29 mouse cellular contexts compared by ENCODE assay signal in genomic region chr5:73112331-73112730, GRCm38 (mm10).
"Had no signal": no experiment of that assay in that cellular context is flagged by ENCODE, and none has a peak within 500 bp of the region (broad histone marks: within the 10 kb centered on the region; RNA-seq: fewer than 3 reads in every experiment).

No protein-coding gene starts in this region.

- H3K27me3 ChIP-seq: heart, embryonic 13.5 days; heart, embryonic 15.5 days; hindbrain, embryonic 12.5 days; hindbrain, embryonic 15.5 days; intestine, embryonic 15.5 days; kidney, embryonic 15.5 days; limb, embryonic 13.5 days; limb, embryonic 15.5 days; liver, embryonic 12.5 days had no signal

- H3K27ac ChIP-seq: gastrocnemius, adult 2 months; heart, adult 2 months; heart, embryonic 13.5 days; heart, embryonic 15.5 days; hindbrain, embryonic 10.5 days; hindbrain, embryonic 12.5 days; hindbrain, embryonic 15.5 days; intestine, embryonic 15.5 days; kidney, embryonic 15.5 days; kidney, postnatal 0 days; limb, embryonic 13.5 days; limb, embryonic 15.5 days; liver, embryonic 12.5 days; liver, embryonic 14.5 days had no signal

- H3K9me3 ChIP-seq: heart, embryonic 13.5 days; heart, embryonic 15.5 days; hindbrain, embryonic 10.5 days; hindbrain, embryonic 12.5 days; hindbrain, embryonic 15.5 days; intestine, embryonic 15.5 days; kidney, embryonic 15.5 days; limb, embryonic 13.5 days; limb, embryonic 15.5 days; liver, embryonic 12.5 days had no signal

- DNase-seq: gastrocnemius, adult 2 months; gastrocnemius, postnatal 10 days; gastrocnemius, postnatal 25 days; heart, adult 2 months; heart, postnatal 14 days; heart, postnatal 4 days; kidney, adult 18-20 months; kidney, adult 8-10 months; kidney, postnatal 14 days; kidney, postnatal 36 days; layer of hippocampus, adult 9-11 months; layer of hippocampus, postnatal 36 days; left cerebral cortex, postnatal 4 days; lung, adult 18-20 months had no signal

- ATAC-seq: inflammation-experienced regulatory T-cells, adult 6 months; intestine, embryonic 15.5 days; intestine, postnatal 0 days; liver, embryonic 12.5 days had no signal

- H3K4me3 ChIP-seq: gastrocnemius, adult 2 months; heart, adult 2 months; heart, embryonic 13.5 days; heart, embryonic 15.5 days; hindbrain, embryonic 10.5 days; hindbrain, embryonic 12.5 days; hindbrain, embryonic 15.5 days; intestine, embryonic 15.5 days; kidney, embryonic 15.5 days; limb, embryonic 13.5 days; limb, embryonic 15.5 days; liver, embryonic 12.5 days had no signal

- H3K4me2 ChIP-seq: heart, embryonic 11.5 days; heart, embryonic 13.5 days; heart, embryonic 15.5 days; hindbrain, embryonic 12.5 days; hindbrain, embryonic 15.5 days; intestine, embryonic 15.5 days; kidney, embryonic 15.5 days; limb, embryonic 13.5 days; limb, embryonic 15.5 days; liver, embryonic 12.5 days had no signal

- H3K9ac ChIP-seq: heart, embryonic 13.5 days; heart, embryonic 15.5 days; hindbrain, embryonic 12.5 days; hindbrain, embryonic 15.5 days; intestine, embryonic 15.5 days; kidney, embryonic 15.5 days; limb, embryonic 13.5 days; limb, embryonic 15.5 days; liver, embryonic 12.5 days; liver, embryonic 14.5 days had no signal

- H3K4me1 ChIP-seq: heart, embryonic 13.5 days; heart, embryonic 15.5 days; hindbrain, embryonic 10.5 days; hindbrain, embryonic 12.5 days; hindbrain, embryonic 15.5 days; intestine, embryonic 15.5 days; kidney, embryonic 15.5 days; limb, embryonic 13.5 days; limb, embryonic 15.5 days; liver, embryonic 12.5 days had no signal
